Comparison of ENCODE assay signal across 7 mouse cellular contexts in the genomic region with DNA sequence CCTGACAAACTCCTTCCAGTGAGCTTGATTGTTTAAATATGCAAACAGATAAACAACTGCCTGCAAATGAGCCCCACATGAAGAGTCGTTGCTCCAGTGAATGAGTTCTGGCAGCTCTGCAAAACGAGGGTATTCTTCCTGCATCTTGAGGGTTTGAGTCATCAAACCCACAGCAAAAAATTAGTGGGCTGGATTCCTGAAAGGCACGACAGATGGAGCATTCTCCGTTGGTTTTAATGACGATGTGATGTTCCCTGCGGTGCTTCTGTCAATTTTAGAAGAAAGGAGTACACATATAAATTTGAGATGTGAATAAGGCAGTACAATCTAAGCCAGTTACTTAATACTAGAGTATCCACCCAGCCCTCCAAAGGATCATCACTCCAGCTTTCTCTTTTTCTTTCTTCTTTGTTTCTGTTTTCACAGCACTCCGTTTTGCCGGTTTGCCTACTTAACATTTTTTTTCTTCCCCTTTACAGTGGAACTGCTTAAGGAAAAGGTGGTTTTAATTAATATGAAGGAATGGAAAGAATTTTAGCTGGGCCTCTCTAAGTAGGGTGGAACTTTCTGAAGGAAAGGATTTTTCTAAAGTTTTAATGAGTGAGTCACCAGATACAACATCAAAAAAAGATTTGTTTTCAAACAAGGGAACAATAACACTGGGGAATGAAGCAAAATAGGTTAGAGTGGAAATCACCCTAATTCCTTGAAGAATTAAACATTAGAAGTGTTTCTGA. TPM values are rescaled to one million over a fixed set of nuclear protein-coding genes. Genes with fewer than 3 reads are reported as not detected.
DNase-seq lines count a peak whose midpoint lies in the region; ATAC-seq and TF ChIP-seq lines count a peak whose summit lies in the region.

No protein-coding gene starts in this region.

- peak overlapping the region; percentile 75; the same call in 1 of the 2 replicates for H3K4me2 ChIP-seq in forebrain, postnatal 0 days (ENCODE audit: low read depth)

- TF ChIP-seq POLR2A in cerebellum, adult 2 months (IDR thresholded peaks at IDR 0.05; ENCODE audit: borderline replicate concordance, insufficient read depth, low read length): no peak

- no peaks in the 10 kb centered on the region; the same call in 1 of the 2 replicates for H3K4me1 ChIP-seq in cerebellum, adult 2 months (ENCODE audit: control insufficient read depth, insufficient read depth, low read length)
- 0 out of 2 replicates have a peak, but pooled peaks cover 5% of the 10 kb centered on the region for H3K4me1 ChIP-seq in forebrain, postnatal 0 days (ENCODE audit: insufficient read depth)

- no peaks in the 10 kb centered on the region for H3K27me3 ChIP-seq in cerebellum, adult 2 months (ENCODE audit: control insufficient read depth, insufficient read depth, low read length)
- no peaks in the 10 kb centered on the region for H3K27me3 ChIP-seq in forebrain, postnatal 0 days (ENCODE audit: insufficient read depth, low read length)

- no peaks in the 10 kb centered on the region for H3K9me3 ChIP-seq in forebrain, postnatal 0 days (ENCODE audit: low read length)

- DNase-seq in brain, adult 2 months (ENCODE audit: low read depth, low spot score): peak; percentile 93
- DNase-seq in cerebellum, adult 2 months: peak; percentile 51 to 74
- DNase-seq in forebrain, postnatal 0 days: peak; percentile 55
- peak; percentile 61 to 74 for DNase-seq in left cerebral cortex, adult 9 months (ENCODE audit: low spot score in 2 of 2)
- DNase-seq in retina, postnatal 1 day: peak; percentile 73
- DNase-seq in thymus, postnatal 36 days: no peak
- DNase-seq in adrenal gland, postnatal 25 days: no peak

- 15% methylated on average over 8 of the region's 8 CpGs for WGBS in cerebellum, adult 2 months
- 3% methylated on average over 8 of the region's 8 CpGs for WGBS in forebrain, postnatal 0 days

- no peak for ATAC-seq in forebrain, postnatal 0 days

- no peak overlapping the region for H3K9ac ChIP-seq in forebrain, postnatal 0 days

- H3K4me3 ChIP-seq in cerebellum, adult 2 months (replicated peaks; ENCODE audit: insufficient read depth, low read depth, low read length): no peak overlapping the region
- H3K4me3 ChIP-seq in forebrain, postnatal 0 days (ENCODE audit: low read depth, low read length): no peak overlapping the region

- no peak overlapping the region; the same call in 1 of the 2 replicates for H3K27ac ChIP-seq in cerebellum, adult 2 months (ENCODE audit: insufficient read depth, low read length)
- H3K27ac ChIP-seq in forebrain, postnatal 0 days (ENCODE audit: low read depth, low read length): peak overlapping the region; percentile 83; the same call in 1 of the 2 replicates

- no peak for TF ChIP-seq CTCF in cerebellum, adult 2 months (IDR thresholded peaks at IDR 0.05; ENCODE audit: borderline replicate concordance, insufficient read depth, low read depth, low read length)
- TF ChIP-seq CTCF in forebrain, postnatal 0 days (IDR thresholded peaks at IDR 0.05; ENCODE audit: low read depth): no peak

- H3K36me3 ChIP-seq in forebrain, postnatal 0 days (ENCODE audit: insufficient read depth): no peaks in the 10 kb centered on the region

RNA-seq across cellular contexts. Expression of gene Naaladl2, which starts 1.1 kb away (rescaled TPM):
- polyA plus RNA-seq in cerebellum, adult 2 months (2012; rRNA removed): 2.2 TPM in 2 replicates
- 0.62 and 1.4 TPM in 2 replicates for total RNA-seq in forebrain, postnatal 0 days (2014; rRNA removed)
- polyA plus RNA-seq in forebrain, postnatal 0 days (2015; fragmentation: Nextera tagmentation; extraction: Ambion mirVana): 0.45 and 0.65 TPM in 2 replicates
- 2.0 and 2.1 TPM in 2 replicates for total RNA-seq in adrenal gland, postnatal 25 days (2021)

Comparison
In these comparisons a context has a peak if more than half of its experiments do, and no peak if none do; other contexts are left out.
1. DNase-seq: peak in brain, adult 2 months (single experiment), cerebellum, adult 2 months (2 of 2), forebrain, postnatal 0 days (single experiment), left cerebral cortex, adult 9 months (2 of 2) and retina, postnatal 1 day (single experiment); none in thymus, postnatal 36 days (0 of 2) and adrenal gland, postnatal 25 days (single experiment).